Mouse (Mus musculus) small intestine, adult 2 months (tissue): ENCODE results near the gene Cttnbp2nl.

Experiments used
- CTCF ChIP-seq: fragments of 200-500 bp; IDR thresholded peaks from 2 replicates; pipeline ENCODE4 v1.5.1; 2012; ENCODE audit warnings: low read depth, mild to moderate bottlenecking, control low read depth, inconsistent platforms, low read length, moderate library complexity, mixed read lengths; ENCODE audit not compliant: insufficient replicate concordance, insufficient read length; ENCODE audit errors: extremely low read depth
- POLR2A ChIP-seq: fragments of 200-500 bp; IDR thresholded peaks from 2 replicates; pipeline ENCODE4 v1.6.1; 2012; ENCODE audit warnings: low read depth, mild to moderate bottlenecking, control low read depth, inconsistent platforms, low read length, moderate library complexity

GRCm38 (mm10) chr3:105019826-105020692, 32.9 kb downstream of the Cttnbp2nl start:
- TF ChIP-seq CTCF (no peak), POLR2A (no peak)
